Mouse (Mus musculus) embryonic facial prominence, embryonic 15.5 days (tissue): Measurements from ENCODE around the gene Mbtps1. TPM values are rescaled to one million over a fixed set of nuclear protein-coding genes. Genes with fewer than 3 reads are reported as not detected.

Experiments
- ATAC-seq: fragments of 200-750 bp; cut with Nextera tagmentation; 2 replicates; pipeline ENCODE4 v1.8.0; 2017; ENCODE audit warnings: low read depth, moderate TSS enrichment; ENCODE audit not compliant: insufficient number of reproducible peaks, low FRiP score, low TSS enrichment
- H3K27ac ChIP-seq: fragments of 300-500 bp; sonication (generic); replicated peaks from 2 replicates; pipeline ENCODE4 v1.5.1; 2015; ENCODE audit warnings: mild to moderate bottlenecking, inconsistent platforms
- H3K27me3 ChIP-seq: fragments of 300-500 bp; sonication (generic); 2 replicates; pipeline ENCODE4 v1.6.1; 2015; ENCODE audit warnings: inconsistent platforms
- H3K36me3 ChIP-seq: fragments of 300-500 bp; sonication (generic); 2 replicates; pipeline ENCODE4 v1.6.1; 2015; ENCODE audit warnings: mild to moderate bottlenecking, inconsistent platforms
- H3K4me1 ChIP-seq: fragments of 300-500 bp; sonication (generic); 2 replicates; pipeline ENCODE4 v1.6.1; 2015; ENCODE audit warnings: inconsistent platforms
- H3K4me2 ChIP-seq: fragments of 300-500 bp; sonication (generic); replicated peaks from 2 replicates; pipeline ENCODE4 v1.6.1; 2015; ENCODE audit warnings: mild to moderate bottlenecking, inconsistent platforms
- H3K4me3 ChIP-seq: fragments of 300-500 bp; sonication (generic); replicated peaks from 2 replicates; pipeline ENCODE4 v1.5.1; 2015; ENCODE audit warnings: mild to moderate bottlenecking, inconsistent platforms
- H3K9ac ChIP-seq: fragments of 300-500 bp; sonication (generic); 2 replicates; pipeline ENCODE4 v1.6.1; 2015; ENCODE audit warnings: inconsistent platforms
- H3K9me3 ChIP-seq: fragments of 300-500 bp; sonication (generic); replicated peaks from 2 replicates; pipeline ENCODE4 v1.6.1; 2016; ENCODE audit warnings: inconsistent platforms
- WGBS: fragments of 180-500 bp; shearing (Covaris S2); methylation state at CpG from one replicate; pipeline ENCODE4 v1.1.7; 2015; 5-methylcytosine and 5-hydroxymethylcytosine counted together
- polyA plus RNA-seq: library from polyadenylated mRNA; unstranded; fragments of >200 nt; fragmentation: Nextera tagmentation; extraction: Ambion mirVana; gene quantifications from 2 replicates; pipeline ENCODE4 v1.2.1, GENCODE M21; 2015

Mbtps1 gene
- polyA plus RNA-seq, 1 experiment from 2014 or later, result 118 TPM

DNA sequence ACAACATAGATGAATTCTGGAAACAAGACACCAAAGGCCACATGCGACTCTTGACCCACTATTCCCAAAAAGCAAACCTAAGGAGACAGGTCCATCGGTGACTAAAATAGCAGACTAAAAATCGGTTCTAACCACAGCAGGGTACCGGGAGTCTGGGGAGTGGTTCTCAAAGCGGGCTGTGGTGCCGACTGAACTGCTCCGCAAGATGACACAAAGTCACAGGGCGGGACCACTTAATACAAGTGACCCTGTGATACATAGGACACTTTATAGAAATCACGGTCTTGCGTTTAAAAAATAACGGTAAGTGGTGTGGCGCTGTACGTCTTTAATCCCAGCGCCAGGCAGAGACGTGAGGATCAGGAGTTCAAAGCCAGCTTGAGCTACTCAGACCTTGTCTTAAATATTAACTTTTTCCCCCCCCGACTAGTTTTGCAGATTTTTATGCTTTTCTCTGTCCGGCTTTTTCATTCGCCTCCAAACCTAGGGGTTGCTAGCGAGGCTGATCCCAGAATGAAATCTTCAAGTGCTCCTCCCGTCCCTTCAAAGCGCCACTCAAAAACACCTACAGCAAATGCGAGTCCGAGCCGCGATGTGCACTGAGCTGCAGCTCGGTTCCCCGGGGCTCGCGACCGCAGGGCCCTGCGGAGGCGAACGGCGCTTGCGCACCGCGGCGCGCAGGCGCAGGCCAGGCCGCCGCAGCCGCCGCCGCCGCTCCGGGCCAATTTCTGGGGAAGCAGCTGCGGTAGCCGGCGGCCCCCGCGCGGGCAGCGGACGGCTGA, 523 bp downstream of the Mbtps1 start:
- H3K4me1 ChIP-seq, result peaks cover 36% of the 10 kb centered on the region
- H3K27ac ChIP-seq, result peak overlapping the region; percentile 94
- peak; percentile 91 for ATAC-seq
- WGBS, result under 1% methylated on average over 55 of the region's 55 CpGs
- H3K9me3 ChIP-seq, result no peaks in the 10 kb centered on the region
- H3K27me3 ChIP-seq, result no peaks in the 10 kb centered on the region
- peaks cover 12% of the 10 kb centered on the region for H3K36me3 ChIP-seq
- H3K9ac ChIP-seq, result peak overlapping the region; percentile 87
- peak overlapping the region; percentile 61 for H3K4me2 ChIP-seq
- peak overlapping the region; percentile 89 for H3K4me3 ChIP-seq

DNA sequence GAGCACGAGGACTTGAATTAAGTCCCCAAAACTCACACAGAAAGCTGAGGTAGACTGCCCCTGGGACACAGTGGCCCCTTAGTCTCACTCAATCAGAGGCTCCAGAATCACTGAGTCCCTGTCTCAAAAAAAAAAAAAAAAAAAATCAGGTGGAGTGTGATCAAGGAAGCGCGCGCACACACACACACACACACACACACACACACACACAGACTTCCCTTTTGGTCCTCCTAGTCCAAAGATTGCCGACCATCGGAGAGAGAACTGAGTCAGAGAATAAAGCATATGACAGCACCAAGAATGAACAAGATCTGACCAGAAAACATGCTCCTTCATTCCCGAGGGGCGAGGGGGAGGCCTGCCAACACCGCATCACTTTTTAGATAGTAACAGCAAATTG, 1.4 kb downstream of the Mbtps1 start:
- no peaks in the 10 kb centered on the region for H3K9me3 ChIP-seq
- ATAC-seq, result no peak
- H3K9ac ChIP-seq, result peak overlapping the region; percentile 87; the same call in 1 of the 2 replicates
- H3K36me3 ChIP-seq, result peaks cover 5% of the 10 kb centered on the region; the same call in 1 of the 2 replicates
- no peak overlapping the region for H3K27ac ChIP-seq
- H3K4me3 ChIP-seq, result peak overlapping the region; percentile 89
- H3K27me3 ChIP-seq, result no peaks in the 10 kb centered on the region
- H3K4me1 ChIP-seq, result peaks cover 42% of the 10 kb centered on the region
- peak overlapping the region; percentile 61 for H3K4me2 ChIP-seq
- 68% methylated on average over 9 of the region's 9 CpGs for whole genome bisulfite sequencing

DNA sequence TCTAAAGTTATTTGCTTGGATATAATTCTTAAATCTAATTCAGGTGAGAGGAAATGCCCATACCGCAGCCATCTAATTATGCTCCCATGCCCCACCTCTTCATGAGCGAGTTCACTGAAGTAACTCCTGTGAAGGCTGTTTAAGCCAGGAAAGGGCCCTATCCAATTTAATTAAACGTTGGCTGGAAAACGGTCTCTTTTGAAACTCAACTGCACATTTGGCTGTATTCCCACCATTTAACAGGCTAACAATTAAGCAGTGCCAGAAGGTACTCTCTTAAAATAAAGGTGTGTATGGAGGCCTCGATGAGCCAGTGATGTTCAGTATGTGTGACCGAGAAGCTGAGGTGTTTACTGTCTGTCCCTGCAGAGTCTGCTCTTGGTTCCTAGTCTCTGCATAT, 2.7 kb downstream of the Mbtps1 start:
- no peak for ATAC-seq
- H3K9ac ChIP-seq, result no peak overlapping the region
- no peaks in the 10 kb centered on the region for H3K27me3 ChIP-seq
- no peak overlapping the region for H3K4me2 ChIP-seq
- no peaks in the 10 kb centered on the region for H3K36me3 ChIP-seq
- 74% methylated on average over 6 of the region's 6 CpGs for WGBS
- no peak overlapping the region for H3K27ac ChIP-seq
- H3K9me3 ChIP-seq, result no peaks in the 10 kb centered on the region
- H3K4me1 ChIP-seq, result peaks cover 45% of the 10 kb centered on the region
- H3K4me3 ChIP-seq, result no peak overlapping the region

- peaks cover 1% of the 10 kb centered on the region; the same call in 1 of the 2 replicates for H3K36me3 ChIP-seq
- no peaks in the 10 kb centered on the region for H3K9me3 ChIP-seq
- no peaks in the 10 kb centered on the region for H3K27me3 ChIP-seq
- H3K4me1 ChIP-seq, result peaks cover 60% of the 10 kb centered on the region
- H3K4me2 ChIP-seq, result no peak overlapping the region
- H3K27ac ChIP-seq, result no peak overlapping the region
- WGBS, result 74% methylated on average over 2 of the region's 2 CpGs
- ATAC-seq, result no peak
- H3K9ac ChIP-seq, result no peak overlapping the region
- no peak overlapping the region for H3K4me3 ChIP-seq
These were observed 5.6 kb downstream of the Mbtps1 start for GRCm38 (mm10) chr8:119552967-119553366.

GRCm38 (mm10) chr8:119548560-119549113, 9.9 kb downstream of the Mbtps1 start:
- WGBS, result 59% methylated on average over 7 of the region's 7 CpGs
- peaks cover 31% of the 10 kb centered on the region for H3K4me1 ChIP-seq
- no peak for ATAC-seq
- peaks cover 36% of the 10 kb centered on the region for H3K36me3 ChIP-seq
- H3K4me2 ChIP-seq, result no peak overlapping the region
- no peaks in the 10 kb centered on the region for H3K9me3 ChIP-seq
- no peak overlapping the region; the same call in 1 of the 2 replicates for H3K27ac ChIP-seq
- no peak overlapping the region for H3K4me3 ChIP-seq
- no peaks in the 10 kb centered on the region for H3K27me3 ChIP-seq
- no peak overlapping the region for H3K9ac ChIP-seq

DNA sequence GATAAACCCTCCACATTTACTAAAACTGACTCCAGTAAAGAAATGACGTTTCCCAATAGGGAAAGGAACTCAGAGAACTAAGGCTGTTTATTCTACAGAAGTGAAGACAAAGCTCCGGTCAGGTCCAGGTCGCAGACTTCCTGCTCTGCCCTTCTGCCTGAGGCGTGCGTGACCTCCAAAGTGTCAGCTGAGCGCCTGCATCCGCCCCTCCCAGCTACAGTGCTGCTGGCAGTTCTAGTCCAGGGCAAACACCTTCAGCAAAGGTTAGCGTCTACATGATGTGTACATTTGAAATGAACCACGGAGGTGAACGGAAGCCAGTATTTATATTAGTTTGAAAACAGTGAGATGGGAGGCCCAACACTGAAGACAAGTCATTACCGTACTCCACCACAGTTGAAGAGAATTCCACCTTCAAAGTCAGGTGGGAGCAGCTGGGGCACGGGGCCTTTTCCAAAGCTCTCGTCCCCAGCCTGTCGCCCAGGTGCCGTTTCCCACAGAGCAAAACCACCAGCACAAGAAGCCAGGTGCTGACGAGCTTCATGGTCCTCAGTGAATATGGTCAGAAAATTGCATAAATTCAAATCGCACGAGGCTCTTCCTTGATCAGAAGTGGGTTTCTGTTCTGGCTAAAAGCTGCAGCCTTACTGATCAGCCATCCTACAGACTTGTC, 11.4 kb downstream of the Mbtps1 start:
- H3K4me2 ChIP-seq, result no peak overlapping the region
- H3K9ac ChIP-seq, result no peak overlapping the region
- no peak overlapping the region for H3K4me3 ChIP-seq
- ATAC-seq, result no peak
- H3K4me1 ChIP-seq, result peaks cover 22% of the 10 kb centered on the region
- no peak overlapping the region for H3K27ac ChIP-seq
- no peaks in the 10 kb centered on the region for H3K9me3 ChIP-seq
- 76% methylated on average over 18 of the region's 18 CpGs for WGBS
- H3K27me3 ChIP-seq, result no peaks in the 10 kb centered on the region
- peaks cover 51% of the 10 kb centered on the region for H3K36me3 ChIP-seq

- WGBS, result 69% methylated on average over 6 of the region's 6 CpGs
- H3K4me2 ChIP-seq, result no peak overlapping the region
- no peak overlapping the region for H3K4me3 ChIP-seq
- no peak for ATAC-seq
- peaks cover 19% of the 10 kb centered on the region; the same call in 1 of the 2 replicates for H3K4me1 ChIP-seq
- H3K9me3 ChIP-seq, result no peaks in the 10 kb centered on the region
- no peaks in the 10 kb centered on the region for H3K27me3 ChIP-seq
- H3K27ac ChIP-seq, result no peak overlapping the region
- no peak overlapping the region for H3K9ac ChIP-seq
- peaks cover 63% of the 10 kb centered on the region for H3K36me3 ChIP-seq
These were observed 12.7 kb downstream of the Mbtps1 start for GRCm38 (mm10) chr8:119545791-119546190.

DNA sequence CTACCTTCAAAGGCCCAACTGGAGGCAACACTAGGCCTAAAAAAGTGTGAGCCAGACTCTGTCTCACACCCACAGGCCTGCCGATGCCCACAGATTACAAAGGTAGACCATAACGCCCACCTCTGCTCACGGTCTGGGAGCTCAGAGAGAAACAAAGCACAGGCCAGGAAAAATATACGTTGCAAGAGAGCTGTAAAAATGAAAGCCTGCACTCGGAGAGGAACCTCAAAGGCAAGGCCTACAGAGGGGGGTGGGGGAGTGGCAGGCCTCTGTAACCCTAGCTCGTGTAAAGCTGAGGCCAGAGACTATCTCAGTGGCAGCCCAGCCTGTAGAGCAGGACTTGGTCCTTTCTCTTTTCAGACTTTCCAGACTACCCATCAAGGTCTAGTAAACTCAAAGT, 13.4 kb downstream of the Mbtps1 start:
- Histone ChIP-seq H3K4me3 (no peak overlapping the region), H3K9me3 (no peaks in the 10 kb centered on the region), H3K27ac (no peak overlapping the region), H3K36me3 (peaks cover 69% of the 10 kb centered on the region), H3K4me2 (no peak overlapping the region), H3K9ac (no peak overlapping the region), H3K27me3 (no peaks in the 10 kb centered on the region), H3K4me1 (peaks cover 13% of the 10 kb centered on the region; the same call in 1 of the 2 replicates)
- WGBS, result 71% methylated on average over 6 of the region's 6 CpGs
- ATAC-seq, result peak; percentile 39; the same call in 1 of the 2 replicates

GRCm38 (mm10) chr8:119544606-119545005, 13.9 kb downstream of the Mbtps1 start:
- H3K27ac ChIP-seq, result no peak overlapping the region

DNA sequence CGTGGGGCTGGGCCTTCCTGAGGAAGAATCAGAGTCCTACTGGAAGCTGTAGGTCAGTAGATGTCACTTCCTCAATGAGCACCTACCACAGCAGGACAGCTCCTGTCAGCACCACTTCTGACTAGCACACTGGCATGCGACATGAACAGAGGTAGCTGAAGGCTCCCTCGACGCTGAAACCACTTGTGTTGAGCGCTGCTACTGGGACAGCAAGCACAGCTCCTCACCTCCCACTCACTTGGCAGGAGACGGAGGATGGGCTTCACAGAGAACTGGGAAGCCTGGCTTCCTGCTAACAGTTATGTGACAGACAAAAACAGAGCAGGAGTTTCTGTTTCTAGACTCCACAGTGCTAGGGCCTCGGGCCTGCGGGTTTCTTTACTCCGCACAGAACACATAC, 26.6 kb downstream of the Mbtps1 start:
- ATAC-seq, result no peak
- H3K4me3 ChIP-seq, result no peak overlapping the region
- H3K9ac ChIP-seq, result no peak overlapping the region
- no peak overlapping the region for H3K4me2 ChIP-seq
- WGBS, result 85% methylated on average over 9 of the region's 9 CpGs
- no peak overlapping the region for H3K27ac ChIP-seq
- H3K9me3 ChIP-seq, result no peaks in the 10 kb centered on the region
- no peaks in the 10 kb centered on the region for H3K27me3 ChIP-seq
- H3K36me3 ChIP-seq, result peaks cover 97% of the 10 kb centered on the region
- no peaks in the 10 kb centered on the region for H3K4me1 ChIP-seq

More at GRCm38 (mm10) chr8:119544606-119545005, 13.9 kb downstream of the Mbtps1 start:
- Histone ChIP-seq H3K4me2 (no peak overlapping the region), H3K27me3 (no peaks in the 10 kb centered on the region), H3K9ac (no peak overlapping the region), H3K4me1 (peaks cover 12% of the 10 kb centered on the region; the same call in 1 of the 2 replicates), H3K36me3 (peaks cover 75% of the 10 kb centered on the region), H3K4me3 (no peak overlapping the region), H3K9me3 (no peaks in the 10 kb centered on the region)
- ATAC-seq, result no peak
- 85% methylated on average over 3 of the region's 3 CpGs for WGBS

DNA sequence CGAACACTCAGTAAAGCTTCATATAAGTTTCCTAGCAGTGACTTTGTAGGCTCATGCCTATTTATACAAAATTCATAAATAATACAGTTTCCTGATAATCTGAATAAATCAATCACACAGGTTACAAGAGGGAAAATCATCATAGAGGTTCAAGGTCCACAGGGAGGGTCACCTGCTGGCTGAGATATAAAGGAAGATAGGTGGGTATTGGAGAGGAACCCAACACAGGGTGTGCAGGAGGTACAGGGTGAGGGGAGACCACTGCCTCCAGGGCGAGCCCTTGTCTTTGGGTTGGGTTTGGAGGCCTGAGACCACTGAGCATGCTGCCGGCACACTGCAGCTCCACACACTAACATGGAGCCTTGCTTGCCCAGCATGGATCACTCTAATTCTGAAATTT, 27.1 kb downstream of the Mbtps1 start:
- no peak overlapping the region for H3K27ac ChIP-seq
- no peaks in the 10 kb centered on the region for H3K9me3 ChIP-seq
- no peaks in the 10 kb centered on the region for H3K27me3 ChIP-seq
- no peak overlapping the region for H3K4me2 ChIP-seq
- 89% methylated on average over 3 of the region's 3 CpGs for WGBS
- H3K36me3 ChIP-seq, result peaks cover 97% of the 10 kb centered on the region
- ATAC-seq, result no peak
- no peak overlapping the region for H3K9ac ChIP-seq
- no peaks in the 10 kb centered on the region for H3K4me1 ChIP-seq
- no peak overlapping the region for H3K4me3 ChIP-seq
